In the genomic region with DNA sequence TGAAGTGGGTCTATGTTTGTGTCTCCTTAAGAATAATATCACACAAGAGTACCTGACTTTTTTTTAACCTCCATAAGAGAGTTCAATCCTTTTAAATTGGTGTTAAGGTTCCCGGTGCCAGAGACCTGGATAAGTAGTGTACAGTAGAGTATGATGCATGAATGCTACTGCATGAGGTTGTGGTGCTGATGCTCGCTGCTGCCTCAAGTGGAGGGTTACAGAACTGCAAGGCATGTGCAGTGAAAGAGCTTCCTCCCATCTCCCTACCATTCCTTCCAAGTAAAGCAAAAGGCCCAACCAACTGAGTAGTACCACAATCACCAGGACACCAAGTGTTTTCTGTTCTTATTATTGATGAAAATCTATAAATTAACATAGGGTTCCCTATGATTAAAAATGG, we compare ENCODE assay signal across 8 mouse cellular contexts.
DNase-seq lines count a peak whose midpoint lies in the region; ATAC-seq and TF ChIP-seq lines count a peak whose summit lies in the region.

No protein-coding gene starts in this region.

- no peak overlapping the region for H3K4me2 ChIP-seq in hindbrain, embryonic 13.5 days
- no peak overlapping the region for H3K4me2 ChIP-seq in forebrain, embryonic 16.5 days (ENCODE audit: low read length)

- no peak for DNase-seq in heart, adult 2 months
- no peak for DNase-seq in heart, embryonic 10.5 days (ENCODE audit: low spot score)
- DNase-seq in urinary bladder, postnatal 25 days (ENCODE audit: low spot score), result peak; percentile 8
- no peak for DNase-seq in urinary bladder, postnatal 4 days (ENCODE audit: low spot score in 2 of 2)
- peak; percentile 3 for DNase-seq in retina, postnatal 7 days (ENCODE audit: low read depth, low spot score)

- H3K9ac ChIP-seq in heart, adult 2 months (ENCODE audit: low read depth, low read length), result no peak overlapping the region
- no peak overlapping the region for H3K9ac ChIP-seq in hindbrain, embryonic 13.5 days
- no peak overlapping the region for H3K9ac ChIP-seq in forebrain, embryonic 16.5 days (replicated peaks; ENCODE audit: low read depth, low read length)

- no peaks in the 10 kb centered on the region for H3K4me1 ChIP-seq in heart, adult 2 months (ENCODE audit: control insufficient read depth, insufficient read depth, low read length)
- H3K4me1 ChIP-seq in heart, embryonic 10.5 days, result no peaks in the 10 kb centered on the region
- H3K4me1 ChIP-seq in embryonic fibroblast, embryonic 13.5 days (ENCODE audit: control insufficient read depth, insufficient read depth, low read length), result peaks cover 2% of the 10 kb centered on the region
- H3K4me1 ChIP-seq in hindbrain, embryonic 13.5 days (replicated peaks), result no peaks in the 10 kb centered on the region
- no peaks in the 10 kb centered on the region; the same call in 1 of the 2 replicates for H3K4me1 ChIP-seq in forebrain, embryonic 16.5 days (replicated peaks; ENCODE audit: control insufficient read depth, insufficient read depth, low read length)

- H3K36me3 ChIP-seq in heart, adult 2 months (ENCODE audit: control insufficient read depth, insufficient read depth, low read length), result no peaks in the 10 kb centered on the region
- no peaks in the 10 kb centered on the region for H3K36me3 ChIP-seq in heart, embryonic 10.5 days
- no peaks in the 10 kb centered on the region for H3K36me3 ChIP-seq in hindbrain, embryonic 13.5 days
- no peaks in the 10 kb centered on the region for H3K36me3 ChIP-seq in forebrain, embryonic 16.5 days (ENCODE audit: control insufficient read depth, insufficient read depth)

- TF ChIP-seq CTCF in heart, adult 2 months (IDR thresholded peaks at IDR 0.05), result peak; percentile 77
- TF ChIP-seq CTCF in embryonic fibroblast, embryonic 13.5 days (IDR thresholded peaks at IDR 0.05; ENCODE audit: borderline replicate concordance, insufficient read depth, low read length), result peak; percentile 92; the same call in 1 of the 2 replicates

- TF ChIP-seq EP300 in heart, adult 2 months (IDR thresholded peaks at IDR 0.05; ENCODE audit: insufficient read depth, low read depth, low read length), result no peak

- H3K27me3 ChIP-seq in heart, adult 2 months (ENCODE audit: control insufficient read depth, insufficient read depth, low read length), result no peaks in the 10 kb centered on the region
- no peaks in the 10 kb centered on the region for H3K27me3 ChIP-seq in heart, embryonic 10.5 days (ENCODE audit: insufficient read depth, poor library complexity, severe bottlenecking)
- no peaks in the 10 kb centered on the region for H3K27me3 ChIP-seq in hindbrain, embryonic 13.5 days
- H3K27me3 ChIP-seq in forebrain, embryonic 16.5 days (replicated peaks; ENCODE audit: control insufficient read depth, insufficient read depth, low read length), result no peaks in the 10 kb centered on the region

- 56% methylated on average over 2 of the region's 2 CpGs for WGBS in heart, adult 2 months
- WGBS in heart, embryonic 10.5 days, result 59% methylated on average over 2 of the region's 2 CpGs
- WGBS in hindbrain, embryonic 13.5 days, result 66% methylated on average over 2 of the region's 2 CpGs
- WGBS in forebrain, embryonic 16.5 days, result 56% methylated on average over 2 of the region's 2 CpGs

- no peak for ATAC-seq in hindbrain, embryonic 13.5 days (ENCODE audit: low FRiP score)
- ATAC-seq in forebrain, embryonic 16.5 days, result no peak

- H3K27ac ChIP-seq in heart, adult 2 months, result no peak overlapping the region
- no peak overlapping the region for H3K27ac ChIP-seq in heart, embryonic 10.5 days
- H3K27ac ChIP-seq in embryonic fibroblast, embryonic 13.5 days (ENCODE audit: insufficient read depth, low read length), result no peak overlapping the region
- no peak overlapping the region for H3K27ac ChIP-seq in hindbrain, embryonic 13.5 days
- no peak overlapping the region for H3K27ac ChIP-seq in forebrain, embryonic 16.5 days (ENCODE audit: low read length)

- H3K4me3 ChIP-seq in heart, adult 2 months, result no peak overlapping the region
- H3K4me3 ChIP-seq in heart, embryonic 10.5 days, result no peak overlapping the region
- no peak overlapping the region for H3K4me3 ChIP-seq in embryonic fibroblast, embryonic 13.5 days (ENCODE audit: insufficient read depth, low read length)
- H3K4me3 ChIP-seq in hindbrain, embryonic 13.5 days, result no peak overlapping the region
- no peak overlapping the region for H3K4me3 ChIP-seq in forebrain, embryonic 16.5 days (replicated peaks; ENCODE audit: low read length)

- no peak for TF ChIP-seq POLR2A in heart, adult 2 months (IDR thresholded peaks at IDR 0.05; ENCODE audit: insufficient read depth, low read depth, low read length)
- TF ChIP-seq POLR2A in embryonic fibroblast, embryonic 13.5 days (IDR thresholded peaks at IDR 0.05; ENCODE audit: low read depth, low read length), result no peak

- H3K9me3 ChIP-seq in heart, embryonic 10.5 days, result no peaks in the 10 kb centered on the region
- H3K9me3 ChIP-seq in hindbrain, embryonic 13.5 days, result no peaks in the 10 kb centered on the region
- no peaks in the 10 kb centered on the region for H3K9me3 ChIP-seq in forebrain, embryonic 16.5 days (ENCODE audit: control insufficient read depth, low read length)

- H3K79me2 ChIP-seq in heart, adult 2 months (replicated peaks; ENCODE audit: control insufficient read depth, insufficient read depth, low read length), result no peaks in the 10 kb centered on the region

- intact Hi-C loops in heart, adult 2 months (cut with DNase I), result no loop called here

Comparison
In these comparisons a context has a peak if more than half of its experiments do, and no peak if none do; other contexts are left out.
1. DNase-seq: peak in urinary bladder, postnatal 25 days (single experiment) and retina, postnatal 7 days (single experiment); none in heart, adult 2 months (0 of 2), heart, embryonic 10.5 days (single experiment) and urinary bladder, postnatal 4 days (0 of 2).